Mouse (Mus musculus): ENCODE measurements around the gene Ntf5. TPM values are rescaled to one million over a fixed set of nuclear protein-coding genes. Genes with fewer than 3 reads are reported as not detected.
A peak's percentile ranks its signal among the peaks of the same experiment; 100 is the strongest.

Gene Ntf5
- polyA plus RNA-seq, 1 experiment from 2014 or later = 3.2 TPM

Small RNA genes within 50 kb of the gene (microRNA-seq; reads per million reads assigned to microRNA genes)
- gene Gm22133 (ENCODE audit: borderline number of aligned reads) = 0.95 reads per million, percentile 12 among the genes with 10 or more reads in this experiment

Other genes with a start within 250 kb of the Ntf5 start
- gene Slc17a7, start 249.7 kb upstream of the Ntf5 start, polyA plus RNA-seq (2014; fragmentation: Nextera tagmentation; extraction: Ambion mirVana) = 3.0 and 3.7 TPM in 2 replicates
- not detected in 2 replicates for gene Gfy, start 234.1 kb upstream of the Ntf5 start, polyA plus RNA-seq (2014; fragmentation: Nextera tagmentation; extraction: Ambion mirVana)
- gene Pth2, start 232.7 kb upstream of the Ntf5 start, polyA plus RNA-seq (2014; fragmentation: Nextera tagmentation; extraction: Ambion mirVana) = 0.68 TPM in 1 of 2 replicates, not detected in the other
- 0.39 and 0.70 TPM in 2 replicates for gene Ccdc155, start 208.8 kb upstream of the Ntf5 start, polyA plus RNA-seq (2014; fragmentation: Nextera tagmentation; extraction: Ambion mirVana)
- gene Dkkl1, start 201.5 kb upstream of the Ntf5 start, polyA plus RNA-seq (2014; fragmentation: Nextera tagmentation; extraction: Ambion mirVana) = 1.9 and 2.4 TPM in 2 replicates
- 129 and 131 TPM in 2 replicates for gene Tead2, start 197.9 kb upstream of the Ntf5 start, polyA plus RNA-seq (2014; fragmentation: Nextera tagmentation; extraction: Ambion mirVana)
- 2.1 and 2.2 TPM in 2 replicates for gene Cd37, start 174.6 kb upstream of the Ntf5 start, polyA plus RNA-seq (2014; fragmentation: Nextera tagmentation; extraction: Ambion mirVana)
- 0.32 and 0.47 TPM in 2 replicates for gene Slc6a16, start 172.6 kb upstream of the Ntf5 start, polyA plus RNA-seq (2014; fragmentation: Nextera tagmentation; extraction: Ambion mirVana)
- gene Slc6a21, start 136.2 kb upstream of the Ntf5 start, polyA plus RNA-seq (2014; fragmentation: Nextera tagmentation; extraction: Ambion mirVana) = not detected in 2 replicates
- 7.0 and 9.8 TPM in 2 replicates for gene Trpm4, start 79.9 kb upstream of the Ntf5 start, polyA plus RNA-seq (2014; fragmentation: Nextera tagmentation; extraction: Ambion mirVana)
- gene Hrc, start 78.4 kb upstream of the Ntf5 start, polyA plus RNA-seq (2014; fragmentation: Nextera tagmentation; extraction: Ambion mirVana) = 24.3 and 30.1 TPM in 2 replicates
- gene Ppfia3, start 46.7 kb upstream of the Ntf5 start, polyA plus RNA-seq (2014; fragmentation: Nextera tagmentation; extraction: Ambion mirVana) = 2.0 and 3.7 TPM in 2 replicates
- gene Lin7b, start 43.1 kb upstream of the Ntf5 start, polyA plus RNA-seq (2014; fragmentation: Nextera tagmentation; extraction: Ambion mirVana) = 1.6 and 1.7 TPM in 2 replicates
- gene Snrnp70, start 18.0 kb upstream of the Ntf5 start, polyA plus RNA-seq (2014; fragmentation: Nextera tagmentation; extraction: Ambion mirVana) = 51.6 and 72.0 TPM in 2 replicates
- gene Kcna7, start 8.0 kb upstream of the Ntf5 start, polyA plus RNA-seq (2014; fragmentation: Nextera tagmentation; extraction: Ambion mirVana) = 0.37 and 0.45 TPM in 2 replicates
- gene Lhb, start 7.1 kb downstream of the Ntf5 start, polyA plus RNA-seq (2014; fragmentation: Nextera tagmentation; extraction: Ambion mirVana) = 0.33 and 0.46 TPM in 2 replicates
- 99.1 and 106 TPM in 2 replicates for gene Gys1, start 21.1 kb downstream of the Ntf5 start, polyA plus RNA-seq (2014; fragmentation: Nextera tagmentation; extraction: Ambion mirVana)
- 98.2 and 104 TPM in 2 replicates for gene Ruvbl2, start 24.4 kb downstream of the Ntf5 start, polyA plus RNA-seq (2014; fragmentation: Nextera tagmentation; extraction: Ambion mirVana)
- gene Ftl1, start 46.2 kb downstream of the Ntf5 start, polyA plus RNA-seq (2014; fragmentation: Nextera tagmentation; extraction: Ambion mirVana) = 4,030 and 4,320 TPM in 2 replicates
- gene Bax, start 53.2 kb downstream of the Ntf5 start, polyA plus RNA-seq (2014; fragmentation: Nextera tagmentation; extraction: Ambion mirVana) = 91.3 and 146 TPM in 2 replicates
- 1.5 and 2.2 TPM in 2 replicates for gene Tulp2, start 68.2 kb downstream of the Ntf5 start, polyA plus RNA-seq (2014; fragmentation: Nextera tagmentation; extraction: Ambion mirVana)
- gene Gm45808, start 73.1 kb downstream of the Ntf5 start, polyA plus RNA-seq (2014; fragmentation: Nextera tagmentation; extraction: Ambion mirVana) = not detected in 2 replicates
- 4.6 and 4.9 TPM in 2 replicates for gene Dhdh, start 75.1 kb downstream of the Ntf5 start, polyA plus RNA-seq (2014; fragmentation: Nextera tagmentation; extraction: Ambion mirVana)
- gene Nucb1, start 96.7 kb downstream of the Ntf5 start, polyA plus RNA-seq (2014; fragmentation: Nextera tagmentation; extraction: Ambion mirVana) = 165 and 186 TPM in 2 replicates
- 28.5 and 28.8 TPM in 2 replicates for gene Ppp1r15a, start 112.6 kb downstream of the Ntf5 start, polyA plus RNA-seq (2014; fragmentation: Nextera tagmentation; extraction: Ambion mirVana)
- gene Plekha4, start 112.6 kb downstream of the Ntf5 start, polyA plus RNA-seq (2014; fragmentation: Nextera tagmentation; extraction: Ambion mirVana) = 1.1 TPM in 2 replicates
- gene Hsd17b14, start 141.2 kb downstream of the Ntf5 start, polyA plus RNA-seq (2014; fragmentation: Nextera tagmentation; extraction: Ambion mirVana) = 0.31 and 1.5 TPM in 2 replicates
- 69.1 and 73.2 TPM in 2 replicates for gene Bcat2, start 156.5 kb downstream of the Ntf5 start, polyA plus RNA-seq (2014; fragmentation: Nextera tagmentation; extraction: Ambion mirVana)
- gene Fgf21, start 201.8 kb downstream of the Ntf5 start, polyA plus RNA-seq (2014; fragmentation: Nextera tagmentation; extraction: Ambion mirVana) = not detected in 2 replicates
- gene Fut1, start 203.6 kb downstream of the Ntf5 start, polyA plus RNA-seq (2014; fragmentation: Nextera tagmentation; extraction: Ambion mirVana) = not detected in 2 replicates
- 0.34 and 0.35 TPM in 2 replicates for gene Izumo1, start 208.1 kb downstream of the Ntf5 start, polyA plus RNA-seq (2014; fragmentation: Nextera tagmentation; extraction: Ambion mirVana)
- gene Rasip1, start 213.8 kb downstream of the Ntf5 start, polyA plus RNA-seq (2014; fragmentation: Nextera tagmentation; extraction: Ambion mirVana) = 13.9 and 14.5 TPM in 2 replicates
- gene Mamstr, start 226.3 kb downstream of the Ntf5 start, polyA plus RNA-seq (2014; fragmentation: Nextera tagmentation; extraction: Ambion mirVana) = 3.4 and 4.0 TPM in 2 replicates

Data from heart, embryonic 11.5 days (tissue).